Mouse (Mus musculus) hindbrain, embryonic 11.5 days (tissue): ENCODE data around the gene Zbtb16. TPM values are rescaled to one million over a fixed set of nuclear protein-coding genes. Genes with fewer than 3 reads are reported as not detected.

Experiments
- ATAC-seq: fragments of 200-750 bp; cut with Nextera tagmentation; 2 replicates; pipeline ENCODE4 v1.8.0; 2017; ENCODE audit warnings: mild to moderate bottlenecking, moderate TSS enrichment, moderate library complexity; ENCODE audit not compliant: low FRiP score
- DNase-seq: peaks from one replicate; pipeline ENCODE4 v3.0.0-alpha.2; 2015; ENCODE audit warnings: low spot score
- H3K27ac ChIP-seq: fragments of 300-500 bp; sonication (generic); 2 replicates; pipeline ENCODE4 v1.5.1; 2014; ENCODE audit warnings: mild to moderate bottlenecking, low read depth, low read length
- H3K27me3 ChIP-seq: fragments of 300-500 bp; sonication (generic); 2 replicates; pipeline ENCODE4 v1.6.1; 2014; ENCODE audit warnings: mild to moderate bottlenecking, low read length, moderate library complexity, mixed read lengths; ENCODE audit not compliant: control insufficient read depth, insufficient read depth
- H3K36me3 ChIP-seq: fragments of 300-500 bp; sonication (generic); 2 replicates; pipeline ENCODE4 v1.6.1; 2014; ENCODE audit warnings: mild to moderate bottlenecking, low read length, moderate library complexity, mixed read lengths; ENCODE audit not compliant: control insufficient read depth, insufficient read depth
- H3K4me1 ChIP-seq: fragments of 300-500 bp; sonication (generic); replicated peaks from 2 replicates; pipeline ENCODE4 v1.6.1; 2014; ENCODE audit warnings: low read length, mixed read lengths; ENCODE audit not compliant: control insufficient read depth, insufficient read depth
- H3K4me2 ChIP-seq: fragments of 300-500 bp; sonication (generic); replicated peaks from 2 replicates; pipeline ENCODE4 v1.6.1; 2014; ENCODE audit warnings: mild to moderate bottlenecking, low read depth, low read length
- H3K4me3 ChIP-seq: fragments of 300-500 bp; sonication (generic); 2 replicates; pipeline ENCODE4 v1.5.1; 2014; ENCODE audit warnings: low read depth, low read length
- H3K9ac ChIP-seq: fragments of 300-500 bp; sonication (generic); 2 replicates; pipeline ENCODE4 v1.6.1; 2014; ENCODE audit warnings: low read depth, low read length
- H3K9me3 ChIP-seq: fragments of 300-500 bp; sonication (generic); 2 replicates; pipeline ENCODE4 v1.6.1; 2016; ENCODE audit warnings: low read length; ENCODE audit not compliant: control insufficient read depth
- WGBS: fragments of 180-500 bp; shearing (Covaris S2); extraction: QIAGEN DNeasy Blood & Tissue Kit; methylation state at CpG from one replicate; pipeline ENCODE4 v1.1.7; 2014; 5-methylcytosine and 5-hydroxymethylcytosine counted together
- polyA plus RNA-seq: library from polyadenylated mRNA; unstranded; fragments of >200 nt; fragmentation: Nextera tagmentation; extraction: Ambion mirVana; gene quantifications from 2 replicates; pipeline ENCODE4 v1.2.1, GENCODE M21; 2014

The Zbtb16 gene
- polyA plus RNA-seq, 1 experiment from 2014 or later = 10.6 TPM

- no peak for ATAC-seq
- Histone ChIP-seq H3K4me2 (no peak overlapping the region), H3K27me3 (no peaks in the 10 kb centered on the region), H3K4me3 (no peak overlapping the region), H3K4me1 (no peaks in the 10 kb centered on the region), H3K9me3 (no peaks in the 10 kb centered on the region), H3K36me3 (no peaks in the 10 kb centered on the region), H3K9ac (no peak overlapping the region), H3K27ac (no peak overlapping the region)
- no peak for DNase-seq
- 92% methylated on average over 27 of the region's 27 CpGs for WGBS
These were observed 32.4 kb downstream of the Zbtb16 start for GRCm38 (mm10) chr9:48803460-48804240.

- no peak for DNase-seq
- Histone ChIP-seq H3K9me3 (no peaks in the 10 kb centered on the region), H3K36me3 (no peaks in the 10 kb centered on the region), H3K27ac (no peak overlapping the region), H3K4me3 (no peak overlapping the region), H3K27me3 (no peaks in the 10 kb centered on the region), H3K4me1 (no peaks in the 10 kb centered on the region), H3K4me2 (no peak overlapping the region), H3K9ac (no peak overlapping the region)
- no peak for ATAC-seq
- 78% methylated on average over 5 of the region's 5 CpGs for WGBS
These were observed 33.6 kb downstream of the Zbtb16 start for GRCm38 (mm10) chr9:48802374-48802773.

GRCm38 (mm10) chr9:48801322-48801721 lies 34.7 kb downstream of the Zbtb16 start:
- ATAC-seq = no peak
- Histone ChIP-seq H3K27ac (no peak overlapping the region), H3K36me3 (no peaks in the 10 kb centered on the region), H3K4me1 (no peaks in the 10 kb centered on the region), H3K9ac (no peak overlapping the region), H3K27me3 (no peaks in the 10 kb centered on the region), H3K9me3 (no peaks in the 10 kb centered on the region), H3K4me3 (no peak overlapping the region), H3K4me2 (no peak overlapping the region)
- WGBS = 88% methylated on average over 5 of the region's 5 CpGs
- DNase-seq = no peak

GRCm38 (mm10) chr9:48800627-48801026 lies 35.4 kb downstream of the Zbtb16 start:
- no peaks in the 10 kb centered on the region for H3K9me3 ChIP-seq
- DNase-seq (no peak), ATAC-seq (no peak)
- no peaks in the 10 kb centered on the region for H3K4me1 ChIP-seq
- H3K4me2 ChIP-seq = no peak overlapping the region
- 88% methylated on average over 8 of the region's 8 CpGs for WGBS
- no peak overlapping the region for H3K9ac ChIP-seq
- H3K36me3 ChIP-seq = no peaks in the 10 kb centered on the region
- H3K4me3 ChIP-seq = no peak overlapping the region
- no peaks in the 10 kb centered on the region for H3K27me3 ChIP-seq
- H3K27ac ChIP-seq = no peak overlapping the region

GRCm38 (mm10) chr9:48798044-48798443 lies 38.0 kb downstream of the Zbtb16 start:
- WGBS = 84% methylated on average over 6 of the region's 6 CpGs
- Histone ChIP-seq H3K4me3 (no peak overlapping the region), H3K36me3 (no peaks in the 10 kb centered on the region), H3K27me3 (no peaks in the 10 kb centered on the region), H3K4me2 (no peak overlapping the region), H3K4me1 (no peaks in the 10 kb centered on the region), H3K9me3 (no peaks in the 10 kb centered on the region), H3K27ac (no peak overlapping the region), H3K9ac (no peak overlapping the region)
- DNase-seq = no peak
- no peak for ATAC-seq

DNA sequence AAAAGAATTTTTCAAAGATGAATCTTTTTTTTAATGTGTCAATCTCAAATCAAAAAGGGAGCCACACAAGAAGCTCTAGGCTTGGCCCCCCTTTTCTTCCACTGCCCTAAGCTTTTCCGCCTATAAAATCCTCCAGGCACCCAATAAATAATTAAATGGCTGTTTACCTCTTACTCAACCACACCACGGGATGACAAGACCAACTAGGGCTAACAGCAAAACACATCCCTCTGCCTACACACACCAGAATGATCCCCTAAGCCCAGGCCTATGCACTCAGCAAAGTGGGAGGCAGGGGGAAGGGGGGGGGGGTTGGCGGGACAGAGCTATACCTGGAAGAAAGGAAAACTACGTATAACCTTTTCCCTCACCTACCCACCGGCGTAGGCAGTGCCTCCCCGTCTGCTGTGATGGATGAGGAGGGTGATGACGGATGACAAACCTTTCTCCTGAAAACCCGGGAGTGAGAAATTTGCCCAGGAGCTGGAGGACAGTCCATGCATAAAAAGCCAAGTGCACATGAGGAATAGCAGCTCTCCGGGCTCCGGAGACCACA lies 39.7 kb downstream of the Zbtb16 start:
- Histone ChIP-seq H3K4me2 (no peak overlapping the region), H3K4me3 (no peak overlapping the region), H3K36me3 (no peaks in the 10 kb centered on the region), H3K4me1 (no peaks in the 10 kb centered on the region), H3K27me3 (no peaks in the 10 kb centered on the region), H3K27ac (0 out of 2 replicates have a peak overlapping the region, but pooled peaks have one; percentile 13), H3K9me3 (no peaks in the 10 kb centered on the region), H3K9ac (no peak overlapping the region)
- ATAC-seq (no peak), DNase-seq (peak; percentile 19)
- 43% methylated on average over 11 of the region's 11 CpGs for WGBS

GRCm38 (mm10) chr9:48795740-48796139 lies 40.3 kb downstream of the Zbtb16 start:
- H3K9ac ChIP-seq = no peak overlapping the region
- H3K36me3 ChIP-seq = no peaks in the 10 kb centered on the region
- H3K4me1 ChIP-seq = no peaks in the 10 kb centered on the region
- no peaks in the 10 kb centered on the region for H3K27me3 ChIP-seq
- H3K9me3 ChIP-seq = no peaks in the 10 kb centered on the region
- no peak overlapping the region for H3K27ac ChIP-seq
- no peak overlapping the region for H3K4me2 ChIP-seq
- WGBS = 58% methylated on average over 10 of the region's 10 CpGs
- ATAC-seq (no peak), DNase-seq (peak; percentile 17)
- H3K4me3 ChIP-seq = no peak overlapping the region

DNA sequence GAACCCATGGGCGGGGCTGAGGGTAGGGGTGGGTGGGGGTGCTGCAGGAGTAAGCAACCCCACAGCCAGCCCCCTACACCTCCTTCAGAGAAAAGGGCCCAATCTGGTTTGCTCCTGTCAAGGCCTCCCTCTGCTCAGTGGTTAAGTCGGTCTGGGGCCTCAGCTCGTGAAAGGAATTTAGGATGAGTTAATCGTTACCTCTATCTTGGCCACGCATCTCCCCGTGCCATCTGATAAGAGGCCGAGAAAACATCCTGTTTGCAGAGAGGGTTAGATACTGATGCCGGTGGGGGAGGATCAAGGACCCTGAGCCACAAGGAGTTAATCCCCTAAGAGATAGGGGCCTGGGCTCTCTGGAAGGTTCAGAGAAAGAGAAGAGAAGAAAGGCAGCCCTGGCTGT lies 40.9 kb downstream of the Zbtb16 start:
- Histone ChIP-seq H3K4me1 (no peaks in the 10 kb centered on the region), H3K9me3 (no peaks in the 10 kb centered on the region), H3K9ac (no peak overlapping the region), H3K27ac (no peak overlapping the region), H3K36me3 (no peaks in the 10 kb centered on the region), H3K4me3 (no peak overlapping the region), H3K27me3 (no peaks in the 10 kb centered on the region), H3K4me2 (no peak overlapping the region)
- 22% methylated on average over 8 of the region's 8 CpGs for WGBS
- no peak for DNase-seq
- no peak; the same call in 1 of the 2 replicates for ATAC-seq

DNA sequence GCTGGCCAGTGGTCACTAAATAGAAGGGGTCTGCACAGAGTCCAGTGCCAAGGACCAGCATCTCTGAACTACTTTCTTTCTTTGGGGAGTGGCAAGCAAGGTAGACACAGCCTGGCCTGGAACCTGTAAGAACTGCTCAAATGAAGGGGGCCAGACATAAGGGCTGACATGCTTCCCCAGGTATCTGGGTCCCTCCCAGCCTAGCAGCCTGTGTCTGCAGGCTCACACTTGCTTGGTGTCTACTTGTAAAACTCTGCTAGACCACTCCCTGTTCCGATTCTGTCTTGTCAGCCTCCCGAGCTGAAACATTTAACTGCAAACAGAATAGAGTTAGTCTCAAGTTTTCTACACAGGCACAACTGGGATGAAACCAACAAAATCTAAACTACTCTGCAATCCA lies 41.6 kb downstream of the Zbtb16 start:
- H3K9me3 ChIP-seq = no peaks in the 10 kb centered on the region
- no peak overlapping the region for H3K9ac ChIP-seq
- H3K36me3 ChIP-seq = no peaks in the 10 kb centered on the region
- no peak overlapping the region for H3K4me2 ChIP-seq
- H3K4me3 ChIP-seq = no peak overlapping the region
- H3K27ac ChIP-seq = no peak overlapping the region
- 82% methylated on average over 2 of the region's 2 CpGs for WGBS
- no peaks in the 10 kb centered on the region for H3K27me3 ChIP-seq
- ATAC-seq = no peak
- no peaks in the 10 kb centered on the region for H3K4me1 ChIP-seq
- no peak for DNase-seq
